Mouse (Mus musculus): ENCODE measurements at regions not wholly inside any gene's neighbourhood (a gene's known extent, or its start where the extent isn't known, plus 50 kb on each side); places are given as distances from the start of the nearest gene placed in this dataset.
"Not testable (repeated sequence)": the region's sequence is repeated elsewhere in the genome, so short reads cannot be mapped to it uniquely, and the experiment has no call there.

DNA sequence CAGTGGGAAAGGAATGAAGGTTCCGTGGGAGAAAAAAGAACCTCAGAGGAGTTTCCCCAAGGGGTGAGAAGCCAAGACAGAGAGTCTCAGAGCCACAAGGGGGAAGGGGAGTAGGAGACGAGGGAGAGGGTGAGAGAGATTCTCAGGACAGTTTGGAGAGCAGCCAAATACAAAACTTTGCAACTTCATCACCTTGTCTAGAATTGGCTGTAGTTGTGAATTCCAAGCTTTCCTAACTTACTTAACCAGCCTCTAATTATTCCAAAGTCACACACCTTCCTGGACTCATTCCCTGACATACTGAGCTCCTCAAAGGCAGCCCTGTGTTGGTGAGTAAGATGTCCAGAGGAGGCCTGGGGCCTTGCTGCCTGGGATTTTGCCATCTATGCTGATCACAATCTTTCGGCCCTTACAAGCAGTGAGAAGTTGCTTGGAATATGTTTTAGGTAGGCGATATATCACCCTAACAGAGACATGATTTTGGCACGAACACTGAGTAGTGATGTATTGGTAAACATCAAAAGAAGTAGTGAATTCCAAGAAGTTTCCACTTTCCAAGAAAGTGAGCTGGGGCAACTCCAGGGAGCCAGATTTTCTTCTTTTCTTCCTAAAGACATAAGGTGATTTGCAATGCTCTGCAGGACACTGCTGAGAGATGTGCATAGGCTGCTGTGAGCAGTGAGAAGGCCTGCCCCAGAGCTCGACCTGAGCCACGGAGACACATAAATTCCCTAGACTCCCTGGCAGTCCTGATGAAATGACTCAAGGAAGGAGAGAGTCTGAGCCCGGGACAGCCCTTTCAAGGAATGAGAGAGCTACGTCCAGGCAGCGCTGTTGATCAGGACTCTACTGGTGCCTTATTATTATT lies 106.2 kb upstream of the Slc1a3 start:
- 57% methylated on average over 10 of the region's 10 CpGs for WGBS
- H3K27ac ChIP-seq = no peak overlapping the region

DNA sequence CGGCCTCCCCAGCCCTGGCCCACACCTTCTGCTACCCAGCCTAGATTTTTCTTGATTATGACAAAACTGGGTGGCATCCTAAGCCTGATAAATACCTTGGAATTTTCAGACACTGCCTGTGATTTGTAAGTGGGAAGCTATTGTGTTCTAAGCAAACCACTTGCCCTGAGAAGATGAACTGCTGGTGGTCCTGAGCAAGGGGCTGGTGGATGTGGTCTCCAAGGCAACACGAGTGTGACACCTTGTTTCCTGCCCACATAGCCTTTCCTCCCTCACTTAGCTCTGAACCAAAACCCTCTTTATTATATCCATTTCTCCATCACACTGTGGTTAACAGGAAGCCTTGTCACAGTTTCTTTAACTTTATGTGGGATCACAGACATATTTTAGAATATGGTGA lies 105.4 kb upstream of the Slc1a3 start:
- Histone ChIP-seq H3K4me3 (replicated peaks) (no peak overlapping the region), H3K27me3 (replicated peaks) (no peaks in the 10 kb centered on the region), H3K36me3 (no peaks in the 10 kb centered on the region), H3K9me3 (no peaks in the 10 kb centered on the region), H3K4me1 (replicated peaks) (no peaks in the 10 kb centered on the region), H3K27ac (no peak overlapping the region), H3K4me2 (replicated peaks) (no peak overlapping the region), H3K9ac (no peak overlapping the region)
- no peak for ATAC-seq
- 60% methylated on average over 2 of the region's 2 CpGs for WGBS

More for the DNA sequence above, 106.2 kb upstream of the Slc1a3 start:
- Histone ChIP-seq H3K27me3 (replicated peaks) (no peaks in the 10 kb centered on the region), H3K9ac (no peak overlapping the region), H3K4me2 (replicated peaks) (no peak overlapping the region), H3K36me3 (no peaks in the 10 kb centered on the region), H3K4me3 (replicated peaks) (no peak overlapping the region), H3K4me1 (replicated peaks) (no peaks in the 10 kb centered on the region), H3K9me3 (no peaks in the 10 kb centered on the region)
- ATAC-seq = peak; percentile 36; the same call in 1 of the 2 replicates

DNA sequence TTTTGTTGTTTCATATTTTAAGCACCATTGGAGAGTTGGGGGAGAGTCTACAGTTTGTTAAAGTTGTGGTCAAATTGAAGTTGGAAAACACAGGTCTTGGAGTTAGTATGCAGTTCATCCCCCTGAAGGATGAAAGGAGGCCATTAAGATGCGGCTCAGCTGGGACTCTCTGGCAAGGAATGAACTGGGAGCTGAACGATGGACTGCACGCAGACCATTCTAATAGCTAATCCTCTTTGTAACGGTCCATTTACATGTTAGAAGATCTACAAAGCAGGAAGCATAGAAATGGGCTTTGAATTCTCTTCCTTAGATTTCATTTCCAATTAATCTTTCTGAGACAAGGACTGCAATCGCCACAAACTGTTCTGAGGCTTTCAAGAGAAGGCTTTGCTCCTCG lies 104.7 kb upstream of the Slc1a3 start:
- WGBS = 71% methylated on average over 6 of the region's 6 CpGs
- H3K4me2 ChIP-seq (replicated peaks) = no peak overlapping the region
- H3K4me3 ChIP-seq (replicated peaks) = no peak overlapping the region
- H3K27me3 ChIP-seq (replicated peaks) = no peaks in the 10 kb centered on the region
- no peaks in the 10 kb centered on the region for H3K36me3 ChIP-seq
- no peaks in the 10 kb centered on the region for H3K4me1 ChIP-seq (replicated peaks)
- no peak for ATAC-seq
- H3K27ac ChIP-seq = no peak overlapping the region
- H3K9me3 ChIP-seq = no peaks in the 10 kb centered on the region
- no peak overlapping the region for H3K9ac ChIP-seq

DNA sequence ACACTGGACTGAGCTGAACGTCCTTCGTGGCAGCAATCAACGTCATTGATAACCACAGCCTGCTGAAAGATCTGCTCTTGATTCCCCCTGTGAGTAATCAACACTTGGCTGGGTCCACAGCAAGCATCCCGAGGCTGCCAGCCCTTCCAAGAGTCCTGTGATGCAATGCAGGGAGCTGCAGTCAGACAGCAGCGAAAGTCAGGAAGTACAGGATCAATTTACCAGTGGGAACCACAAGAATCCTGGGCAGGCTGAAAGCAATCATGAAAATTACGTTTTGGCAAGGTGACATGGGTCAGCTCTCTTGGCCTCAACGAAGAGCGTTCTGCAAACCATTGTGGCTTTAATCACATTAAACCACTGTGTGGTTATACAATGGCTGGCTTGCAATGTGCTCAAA lies 95.8 kb upstream of the Slc1a3 start:
- H3K9ac ChIP-seq = no peak overlapping the region
- H3K4me1 ChIP-seq (replicated peaks) = no peaks in the 10 kb centered on the region
- no peak overlapping the region for H3K27ac ChIP-seq
- no peaks in the 10 kb centered on the region for H3K27me3 ChIP-seq (replicated peaks)
- 53% methylated on average over 8 of the region's 8 CpGs for WGBS
- ATAC-seq = no peak
- no peak overlapping the region for H3K4me2 ChIP-seq (replicated peaks)
- H3K4me3 ChIP-seq (replicated peaks) = no peak overlapping the region
- no peaks in the 10 kb centered on the region for H3K9me3 ChIP-seq
- H3K36me3 ChIP-seq = no peaks in the 10 kb centered on the region

DNA sequence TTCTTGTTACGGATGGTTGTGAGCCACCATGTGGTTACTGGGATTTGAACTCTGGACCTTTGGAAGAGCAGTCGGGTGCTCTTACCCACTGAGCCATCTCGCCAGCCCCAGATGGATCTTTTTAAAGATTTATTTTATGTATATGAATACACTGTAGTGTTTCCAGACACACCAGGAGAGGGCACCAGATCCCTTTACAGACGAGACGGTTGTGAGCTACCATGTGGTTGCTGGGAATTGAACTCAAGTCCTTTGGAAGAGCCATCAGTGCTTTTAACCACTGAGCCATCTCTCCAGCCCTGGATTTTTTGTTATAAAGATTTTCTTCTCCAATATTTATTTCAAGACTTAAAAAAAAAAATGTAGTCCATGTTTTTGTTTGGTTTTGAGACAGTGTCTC lies 95.0 kb upstream of the Slc1a3 start:
- H3K27me3 ChIP-seq (replicated peaks); H3K9ac ChIP-seq; ATAC-seq; H3K27ac ChIP-seq; H3K36me3 ChIP-seq; H3K4me3 ChIP-seq (replicated peaks); H3K9me3 ChIP-seq; H3K4me1 ChIP-seq (replicated peaks); H3K4me2 ChIP-seq (replicated peaks): not testable (repeated sequence)
- WGBS = 86% methylated on average over 5 of the region's 5 CpGs

DNA sequence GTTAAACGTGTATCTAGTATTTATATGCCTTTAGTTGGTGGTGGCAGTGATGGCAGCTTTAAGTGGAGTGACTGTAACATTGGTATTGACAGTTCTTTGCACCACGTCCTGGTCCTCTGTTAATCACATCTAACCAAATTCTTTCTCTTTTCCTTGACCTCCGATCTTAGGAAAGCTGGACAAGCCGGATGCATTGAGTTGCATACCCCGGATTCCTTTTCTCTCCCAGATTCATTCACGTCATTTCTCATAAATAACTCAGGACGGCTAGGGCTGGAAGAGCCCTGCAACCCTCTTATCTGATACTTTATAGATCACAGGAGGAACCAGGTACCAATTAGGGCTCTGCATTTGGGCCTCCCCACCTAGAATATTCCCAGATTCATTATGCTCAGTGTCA lies 91.5 kb upstream of the Slc1a3 start:
- H3K27me3 ChIP-seq (replicated peaks) = no peaks in the 10 kb centered on the region
- WGBS = 41% methylated on average over 7 of the region's 7 CpGs
- no peak overlapping the region for H3K4me3 ChIP-seq (replicated peaks)
- no peaks in the 10 kb centered on the region for H3K9me3 ChIP-seq
- H3K36me3 ChIP-seq = no peaks in the 10 kb centered on the region
- H3K9ac ChIP-seq = no peak overlapping the region
- no peaks in the 10 kb centered on the region for H3K4me1 ChIP-seq (replicated peaks)
- no peak overlapping the region for H3K27ac ChIP-seq
- no peak for ATAC-seq
- H3K4me2 ChIP-seq (replicated peaks) = no peak overlapping the region

DNA sequence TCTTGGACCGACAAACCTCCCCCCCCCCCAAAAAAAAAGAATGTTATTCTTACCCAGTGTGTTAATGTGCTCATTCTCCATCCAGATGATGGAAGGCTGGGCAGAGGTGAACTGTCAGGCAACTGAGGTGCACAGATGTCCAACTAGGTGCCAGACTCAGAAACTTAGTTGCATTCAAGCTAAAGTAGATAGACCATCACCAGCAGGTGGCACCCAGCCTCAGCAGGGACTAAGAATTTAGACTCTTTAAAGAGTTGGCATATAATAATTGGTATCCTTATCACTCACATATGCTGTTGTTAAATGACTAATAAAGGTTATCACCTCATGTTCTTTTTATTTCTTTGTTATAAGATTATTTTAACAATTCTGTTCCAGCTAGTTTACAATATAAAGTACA lies 86.5 kb upstream of the Slc1a3 start:
- ATAC-seq = no peak
- H3K27me3 ChIP-seq (replicated peaks) = no peaks in the 10 kb centered on the region
- 94% methylated on average over 1 of the region's 1 CpGs for WGBS
- no peak overlapping the region for H3K27ac ChIP-seq
- no peak overlapping the region for H3K4me3 ChIP-seq (replicated peaks)
- no peaks in the 10 kb centered on the region for H3K4me1 ChIP-seq (replicated peaks)
- H3K4me2 ChIP-seq (replicated peaks) = no peak overlapping the region
- no peaks in the 10 kb centered on the region for H3K9me3 ChIP-seq
- no peak overlapping the region for H3K9ac ChIP-seq
- H3K36me3 ChIP-seq = no peaks in the 10 kb centered on the region

DNA sequence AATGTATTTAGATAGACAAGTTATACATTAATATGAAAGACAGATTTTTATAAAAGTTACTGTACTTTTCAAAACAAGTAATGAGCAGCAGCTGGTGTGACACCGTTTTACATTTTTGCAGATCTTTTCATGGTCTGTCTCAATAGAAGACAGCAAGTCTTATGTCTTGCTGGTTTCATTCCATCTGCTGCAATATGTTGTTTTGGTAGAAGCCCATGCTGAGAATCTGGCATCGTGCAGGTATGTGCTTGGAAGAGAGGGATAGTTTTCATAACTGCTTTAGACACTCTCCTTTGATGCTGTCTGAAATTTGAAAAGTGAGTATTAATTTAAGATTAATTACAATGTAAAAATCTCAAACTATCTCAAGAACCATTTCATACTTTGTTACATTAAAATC lies 81.5 kb upstream of the Slc1a3 start:
- Histone ChIP-seq H3K27ac (no peak overlapping the region), H3K36me3 (no peaks in the 10 kb centered on the region), H3K27me3 (replicated peaks) (no peaks in the 10 kb centered on the region), H3K9me3 (no peaks in the 10 kb centered on the region), H3K4me1 (replicated peaks) (no peaks in the 10 kb centered on the region), H3K4me3 (replicated peaks) (no peak overlapping the region), H3K9ac (no peak overlapping the region), H3K4me2 (replicated peaks) (no peak overlapping the region)
- 68% methylated on average over 2 of the region's 2 CpGs for WGBS
- ATAC-seq = no peak

DNA sequence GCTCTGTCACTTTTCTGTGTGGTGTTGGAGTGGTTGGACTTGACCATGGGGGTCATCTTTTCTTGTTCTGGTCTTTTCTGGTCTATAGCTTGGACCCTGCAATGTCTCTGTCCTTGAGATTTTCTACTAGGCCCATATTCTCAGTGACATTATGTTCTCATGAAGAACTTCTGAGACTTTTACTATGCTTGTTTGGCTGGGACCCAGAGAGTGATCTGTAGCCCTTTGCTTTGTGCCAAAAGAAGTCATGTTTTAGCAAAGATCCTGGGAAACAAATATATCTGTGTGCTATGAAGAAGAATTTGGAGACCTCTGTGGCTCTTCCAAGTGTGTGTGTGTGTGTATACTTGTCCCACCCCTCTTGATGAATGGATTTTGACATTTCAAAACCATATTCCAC lies 79.4 kb upstream of the Slc1a3 start:
- no peak overlapping the region for H3K4me3 ChIP-seq (replicated peaks)
- ATAC-seq = no peak
- no peak overlapping the region for H3K9ac ChIP-seq
- no peaks in the 10 kb centered on the region for H3K27me3 ChIP-seq (replicated peaks)
- no peaks in the 10 kb centered on the region for H3K36me3 ChIP-seq
- no peak overlapping the region for H3K27ac ChIP-seq
- no peaks in the 10 kb centered on the region for H3K9me3 ChIP-seq
- H3K4me2 ChIP-seq (replicated peaks) = no peak overlapping the region
- no peaks in the 10 kb centered on the region for H3K4me1 ChIP-seq (replicated peaks)

DNA sequence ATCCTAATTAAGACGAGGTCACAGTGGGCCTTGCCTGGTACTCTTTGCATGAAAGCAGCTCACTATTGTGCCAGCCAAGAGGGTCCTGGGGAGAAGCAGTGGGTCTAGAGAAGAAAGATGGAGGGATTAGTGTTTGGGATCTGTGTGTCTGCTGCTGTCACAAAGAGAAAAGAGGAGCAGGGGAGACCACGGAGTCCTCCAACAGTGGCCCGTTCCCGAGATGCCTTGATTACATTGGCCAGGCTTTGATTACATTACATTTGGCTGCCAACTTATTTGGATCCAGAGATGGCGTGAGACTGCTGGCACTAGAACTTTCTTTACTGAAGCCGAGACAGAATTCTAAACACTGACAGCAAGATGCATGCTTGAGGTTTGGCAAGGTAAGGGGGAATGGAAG lies 78.4 kb upstream of the Slc1a3 start:
- Histone ChIP-seq H3K27me3 (replicated peaks) (no peaks in the 10 kb centered on the region), H3K27ac (no peak overlapping the region), H3K36me3 (no peaks in the 10 kb centered on the region), H3K9me3 (no peaks in the 10 kb centered on the region), H3K9ac (no peak overlapping the region), H3K4me3 (replicated peaks) (no peak overlapping the region), H3K4me2 (replicated peaks) (no peak overlapping the region), H3K4me1 (replicated peaks) (no peaks in the 10 kb centered on the region)
- WGBS = 69% methylated on average over 6 of the region's 6 CpGs
- no peak for ATAC-seq

DNA sequence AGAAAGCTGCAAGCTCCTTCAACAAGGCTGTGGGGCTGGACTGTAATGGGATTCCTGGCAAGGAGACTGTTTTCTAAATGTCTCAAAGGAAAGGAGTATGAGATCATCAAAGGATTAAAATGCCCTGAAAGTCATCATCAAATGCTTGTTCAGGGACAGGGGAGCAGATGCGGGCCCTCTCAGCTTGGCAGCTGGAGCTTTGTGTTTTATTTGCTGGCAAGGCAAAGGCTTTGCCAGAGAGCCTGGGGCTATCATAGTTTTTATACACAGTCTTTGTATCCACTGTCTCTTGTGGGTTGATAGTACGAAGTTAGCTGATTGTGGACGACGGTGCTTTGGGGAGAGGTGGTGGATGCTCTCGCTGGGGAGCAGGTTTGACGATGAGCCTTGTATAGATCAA lies 75.0 kb upstream of the Slc1a3 start:
- Histone ChIP-seq H3K27me3 (replicated peaks) (no peaks in the 10 kb centered on the region), H3K27ac (no peak overlapping the region), H3K9me3 (no peaks in the 10 kb centered on the region), H3K9ac (no peak overlapping the region), H3K36me3 (no peaks in the 10 kb centered on the region), H3K4me2 (replicated peaks) (no peak overlapping the region), H3K4me1 (replicated peaks) (no peaks in the 10 kb centered on the region), H3K4me3 (replicated peaks) (no peak overlapping the region)
- 72% methylated on average over 6 of the region's 6 CpGs for WGBS
- no peak for ATAC-seq

DNA sequence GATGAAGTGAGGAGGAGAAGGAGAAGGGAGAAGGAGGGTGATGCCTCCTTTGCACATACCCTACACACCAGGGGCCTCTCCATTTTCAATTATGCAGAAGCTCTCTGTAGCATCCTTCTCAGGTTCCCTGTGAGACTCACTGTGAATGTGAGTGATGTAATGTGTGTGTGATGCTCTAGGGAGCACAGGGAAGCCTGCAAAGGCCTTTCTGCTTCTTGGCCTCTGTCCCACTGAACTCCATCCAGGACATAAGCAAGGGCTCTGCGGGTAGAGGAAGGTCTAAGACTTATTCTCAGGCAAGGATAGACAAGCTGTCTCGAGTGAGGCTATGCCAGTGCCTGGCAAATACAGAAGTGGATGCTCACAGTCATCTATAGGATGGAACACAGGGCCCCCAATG lies 73.0 kb upstream of the Slc1a3 start:
- H3K9ac ChIP-seq = no peak overlapping the region
- no peak overlapping the region for H3K27ac ChIP-seq
- H3K4me3 ChIP-seq (replicated peaks) = no peak overlapping the region
- H3K4me1 ChIP-seq (replicated peaks) = no peaks in the 10 kb centered on the region
- no peak for ATAC-seq
- no peaks in the 10 kb centered on the region for H3K9me3 ChIP-seq
- 82% methylated on average over 2 of the region's 2 CpGs for WGBS
- no peak overlapping the region for H3K4me2 ChIP-seq (replicated peaks)
- no peaks in the 10 kb centered on the region for H3K36me3 ChIP-seq
- no peaks in the 10 kb centered on the region for H3K27me3 ChIP-seq (replicated peaks)

DNA sequence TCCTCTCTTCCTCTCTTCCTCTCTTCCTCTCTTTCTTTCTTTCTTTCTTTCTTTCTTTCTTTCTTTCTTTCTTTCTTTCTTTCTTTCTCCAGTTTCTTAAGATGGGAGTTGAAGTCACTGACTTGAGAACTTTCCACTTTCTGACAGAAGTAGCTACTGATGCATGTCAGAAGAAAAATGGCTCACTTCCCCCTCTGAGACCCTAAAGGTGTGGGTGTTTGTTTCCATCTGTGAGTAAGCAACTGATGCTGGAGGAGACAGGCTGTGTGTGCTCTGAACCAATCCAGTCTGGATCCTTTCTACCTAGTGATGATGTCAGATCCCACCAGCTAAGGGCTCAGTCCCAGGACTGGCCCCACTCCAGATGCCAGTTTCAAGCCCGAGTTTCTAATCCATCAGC lies 72.5 kb upstream of the Slc1a3 start:
- ATAC-seq = no peak
- Histone ChIP-seq H3K27me3 (replicated peaks) (no peaks in the 10 kb centered on the region), H3K4me1 (replicated peaks) (no peaks in the 10 kb centered on the region), H3K4me3 (replicated peaks) (no peak overlapping the region), H3K36me3 (no peaks in the 10 kb centered on the region), H3K9ac (no peak overlapping the region), H3K27ac (no peak overlapping the region), H3K9me3 (no peaks in the 10 kb centered on the region), H3K4me2 (replicated peaks) (no peak overlapping the region)
- WGBS = 59% methylated on average over 1 of the region's 1 CpGs
